Mouse (Mus musculus) c-Kit-positive CD71-positive TER-119-positive erythroid progenitor cells, embryonic 14.5 days (primary cell): ENCODE results near the gene Rasl10b.

Experiments used
- DNase-seq: peaks from one replicate; pipeline ENCODE4 v3.0.0-alpha.2; 2013; ENCODE audit warnings: low spot score

Gene Rasl10b

GRCm38 (mm10) chr11:83432533-83432932, 23.6 kb downstream of the Rasl10b start:
- DNase-seq: no peak

- DNase-seq: no peak
Measured at GRCm38 (mm10) chr11:83437377-83437776, 28.4 kb downstream of the Rasl10b start, which contains the start of gene 1700020L24Rik. Gene 1700020L24Rik, plus strand, starts transcription at chr11:83437677.

- no peak for DNase-seq
Measured at GRCm38 (mm10) chr11:83439426-83440060, 30.6 kb downstream of the Rasl10b start.

GRCm38 (mm10) chr11:83440081-83441064, 31.4 kb downstream of the Rasl10b start:
- DNase-seq: peak; percentile 89

- no peak for DNase-seq
Measured at GRCm38 (mm10) chr11:83441235-83441634, 32.3 kb downstream of the Rasl10b start.

- peak; percentile 57 for DNase-seq
Measured at GRCm38 (mm10) chr11:83442596-83443267, 33.8 kb downstream of the Rasl10b start.

- DNase-seq: no peak
Measured at GRCm38 (mm10) chr11:83443824-83444223, 34.9 kb downstream of the Rasl10b start.

DNA sequence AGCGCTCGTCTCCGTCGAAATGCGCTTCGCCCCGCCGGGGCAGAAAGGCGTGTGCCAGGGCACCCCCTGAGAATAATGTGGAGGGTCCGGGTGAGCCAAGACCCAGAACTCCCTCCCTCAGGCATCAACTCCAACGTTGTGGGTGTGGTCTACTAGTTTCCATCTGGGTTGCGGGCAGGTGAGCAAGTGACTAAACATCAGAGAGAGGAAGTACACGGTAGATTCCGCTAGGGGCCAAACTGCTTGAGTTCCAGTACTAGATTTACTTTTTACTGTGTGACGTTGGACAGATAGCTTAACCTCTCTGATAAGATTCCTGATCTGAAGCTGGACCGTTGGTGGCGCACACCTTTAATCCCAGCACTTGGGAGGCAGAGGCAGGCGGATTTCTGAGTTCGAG, 36.1 kb downstream of the Rasl10b start:
- no peak for DNase-seq

- no peak for DNase-seq
Measured at GRCm38 (mm10) chr11:83447612-83448011, 38.7 kb downstream of the Rasl10b start.

DNA sequence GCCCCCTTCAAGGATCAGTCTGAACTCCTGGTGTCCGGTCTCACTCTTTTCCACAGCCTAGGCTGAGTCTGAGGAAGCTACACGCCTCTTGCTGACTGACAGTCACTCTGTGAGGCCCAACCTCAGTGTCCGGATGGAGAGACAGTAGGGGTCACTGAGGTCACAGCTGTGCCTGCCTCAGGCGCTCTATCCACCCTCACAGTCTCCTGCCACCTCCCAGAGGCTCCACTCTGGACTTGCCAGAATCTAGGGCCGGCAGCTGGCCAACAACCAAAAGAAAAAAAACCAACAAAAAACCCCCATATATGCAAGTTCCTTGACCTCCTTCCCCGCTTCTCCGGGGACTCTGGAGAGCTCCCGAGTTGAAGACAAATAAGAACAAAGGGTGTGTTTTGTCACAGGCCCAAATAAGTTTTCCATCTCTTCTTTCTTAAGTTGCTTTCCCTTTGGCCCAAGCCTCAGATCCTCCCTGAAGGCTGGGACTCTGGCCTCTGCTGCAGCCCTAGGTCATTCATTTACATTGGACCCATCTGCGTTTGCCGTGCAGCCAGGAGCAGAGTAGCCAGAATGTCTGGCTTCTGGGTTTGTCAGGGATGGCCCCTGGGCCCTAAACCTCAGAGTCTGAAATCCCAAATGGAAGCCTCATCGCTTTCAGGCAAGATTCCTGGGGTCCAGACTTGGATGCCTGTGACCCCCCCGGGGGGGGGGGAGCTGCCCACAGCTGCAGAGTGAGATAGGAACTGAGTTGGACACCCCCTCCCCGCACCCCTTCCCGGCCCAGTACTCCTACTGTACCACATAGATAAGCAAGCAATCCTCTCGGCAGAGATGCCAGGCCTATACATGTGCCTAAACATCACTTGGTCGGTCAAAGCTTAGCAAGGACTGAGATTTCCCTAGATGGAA, 39.3 kb downstream of the Rasl10b start:
- DNase-seq: no peak

DNA sequence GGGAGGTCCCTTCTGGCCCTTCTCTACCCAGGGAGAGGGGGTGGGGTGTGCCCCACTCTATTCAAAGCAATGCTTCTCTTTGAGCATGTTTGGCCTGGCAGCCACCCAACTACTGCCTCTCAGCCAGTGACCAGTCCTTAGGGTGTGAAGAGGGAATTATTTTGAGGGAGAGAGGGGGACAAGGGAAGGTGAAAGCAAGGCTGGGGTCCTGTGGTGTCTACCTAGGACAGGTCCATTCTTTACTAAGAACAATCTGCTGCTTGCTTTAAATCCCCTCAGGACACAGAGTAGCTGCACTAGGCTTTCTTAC, 39.9 kb downstream of the Rasl10b start:
- DNase-seq: no peak

GRCm38 (mm10) chr11:83449298-83449697, 40.4 kb downstream of the Rasl10b start:
- DNase-seq: no peak

GRCm38 (mm10) chr11:83450550-83450949, 41.6 kb downstream of the Rasl10b start:
- DNase-seq: no peak

DNA sequence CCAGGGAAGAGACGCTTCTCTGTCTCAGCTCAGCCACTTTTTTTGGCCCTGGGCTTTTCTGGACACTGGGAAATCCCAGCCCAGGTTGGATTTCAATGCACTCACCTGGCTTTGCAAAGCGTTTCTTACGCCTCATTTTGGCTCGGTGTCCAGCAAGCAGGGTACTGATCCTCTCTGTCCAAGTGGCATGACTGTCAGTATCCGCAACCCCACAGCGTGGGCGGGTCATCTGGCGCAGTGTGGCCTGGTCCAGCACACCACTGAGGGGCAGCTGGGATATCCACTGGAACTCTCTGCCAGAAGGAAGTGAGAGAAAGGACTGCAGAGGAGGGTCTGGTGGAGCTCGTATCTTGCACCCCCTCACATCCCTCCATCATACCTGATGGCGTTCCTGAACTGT, 42.3 kb downstream of the Rasl10b start:
- no peak for DNase-seq

DNA sequence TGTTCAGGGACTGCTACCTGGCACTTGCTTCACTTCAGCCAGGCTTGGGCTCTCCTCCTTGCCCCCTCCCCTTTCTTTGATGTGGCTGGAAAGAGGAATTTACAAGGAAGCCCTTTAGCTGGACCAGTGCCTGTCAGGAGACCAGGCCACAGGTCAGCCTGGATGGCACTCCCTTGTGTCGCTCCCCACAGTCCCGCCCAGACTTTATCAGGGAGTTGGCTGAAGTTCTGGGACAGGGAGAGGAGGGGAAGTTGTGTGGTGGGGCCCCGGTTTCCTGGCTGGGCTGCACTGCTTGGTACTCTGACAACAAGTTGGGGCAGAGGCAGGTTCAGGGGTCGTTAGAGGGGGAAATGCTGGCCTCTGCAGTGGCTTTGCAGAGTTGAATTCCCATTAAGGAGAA, 45.6 kb downstream of the Rasl10b start:
- DNase-seq: no peak

GRCm38 (mm10) chr11:83455608-83456007, 46.7 kb downstream of the Rasl10b start:
- DNase-seq: no peak

DNA sequence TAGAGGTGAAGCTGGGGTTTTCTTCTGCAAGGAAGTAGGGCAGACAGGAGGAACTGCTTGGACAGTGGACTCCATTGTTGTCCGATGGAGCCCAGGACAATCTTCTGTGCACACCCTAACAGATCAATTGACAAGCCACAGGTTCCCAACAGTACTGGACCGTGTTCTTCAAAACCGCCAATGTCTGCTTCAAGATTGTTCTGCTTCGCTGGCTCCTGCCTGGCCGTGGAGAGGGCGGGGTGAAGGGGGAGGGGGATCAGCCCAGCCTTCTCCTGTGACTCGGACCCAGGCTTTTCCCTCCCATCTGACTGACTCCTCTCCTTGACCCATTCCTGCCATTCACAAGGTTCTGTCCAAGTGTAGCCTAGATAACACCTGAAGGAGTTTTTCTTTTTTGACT, 48.3 kb downstream of the Rasl10b start:
- no peak for DNase-seq

DNA sequence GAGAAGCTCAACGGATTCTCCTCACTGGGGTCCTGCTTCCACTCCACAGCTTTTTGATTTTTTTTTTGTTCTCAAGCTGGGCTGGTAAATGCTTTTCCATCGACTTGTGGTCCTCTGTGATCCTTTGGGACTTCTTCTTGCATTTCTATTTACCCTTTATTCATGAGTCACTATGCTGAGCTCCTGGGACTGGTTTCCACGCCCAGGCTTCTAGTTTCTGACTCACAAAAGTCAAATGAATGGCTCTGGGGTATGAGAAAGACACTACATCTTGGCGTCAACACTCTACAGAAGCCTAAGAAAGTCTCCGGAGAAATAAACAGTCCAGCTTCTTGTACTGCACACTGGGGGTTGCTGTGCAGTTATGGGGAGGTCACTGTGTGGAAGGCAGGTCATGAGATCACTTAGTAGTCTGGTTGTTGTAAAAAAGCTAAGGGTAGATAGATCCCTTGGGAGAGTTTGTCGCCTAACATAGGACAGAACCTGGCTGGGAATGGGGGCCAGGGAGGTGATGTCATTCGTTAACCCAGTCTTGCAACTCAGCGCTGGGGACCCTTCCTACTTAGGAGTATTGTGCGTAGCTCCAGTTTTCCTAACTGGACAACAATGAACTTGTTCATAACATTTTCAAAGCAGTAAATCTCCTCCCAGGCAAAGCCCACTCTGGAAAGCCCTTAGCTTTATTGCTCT, 49.1 kb downstream of the Rasl10b start:
- DNase-seq: no peak

DNA sequence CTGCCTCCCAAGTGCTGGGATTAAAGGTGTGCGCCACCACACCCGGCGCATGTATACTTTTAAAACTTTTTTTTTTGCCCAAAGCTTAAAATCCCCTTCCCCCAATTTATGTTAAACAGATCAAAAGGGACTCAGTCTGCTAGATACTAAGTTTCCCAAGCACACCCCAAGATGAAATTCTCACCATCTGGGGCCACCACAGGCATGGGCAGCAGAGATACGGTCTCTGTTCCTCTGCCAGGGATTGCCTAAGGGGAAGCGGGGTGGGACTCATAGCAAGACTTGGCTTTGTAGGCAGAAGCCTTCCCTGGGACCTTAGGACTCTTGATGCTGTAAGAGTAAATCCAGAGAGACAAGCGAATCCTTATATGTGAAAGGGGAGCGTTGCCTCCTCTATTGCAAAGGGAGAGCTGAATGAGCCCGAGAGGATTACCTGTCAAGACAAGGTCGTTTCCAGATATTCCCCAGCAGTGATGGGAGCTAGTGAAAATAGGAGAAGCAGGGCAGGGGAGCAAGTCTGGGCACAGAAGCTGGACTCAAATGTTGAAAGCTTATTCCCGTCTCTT, 52.6 kb downstream of the Rasl10b start:
- DNase-seq: no peak

DNA sequence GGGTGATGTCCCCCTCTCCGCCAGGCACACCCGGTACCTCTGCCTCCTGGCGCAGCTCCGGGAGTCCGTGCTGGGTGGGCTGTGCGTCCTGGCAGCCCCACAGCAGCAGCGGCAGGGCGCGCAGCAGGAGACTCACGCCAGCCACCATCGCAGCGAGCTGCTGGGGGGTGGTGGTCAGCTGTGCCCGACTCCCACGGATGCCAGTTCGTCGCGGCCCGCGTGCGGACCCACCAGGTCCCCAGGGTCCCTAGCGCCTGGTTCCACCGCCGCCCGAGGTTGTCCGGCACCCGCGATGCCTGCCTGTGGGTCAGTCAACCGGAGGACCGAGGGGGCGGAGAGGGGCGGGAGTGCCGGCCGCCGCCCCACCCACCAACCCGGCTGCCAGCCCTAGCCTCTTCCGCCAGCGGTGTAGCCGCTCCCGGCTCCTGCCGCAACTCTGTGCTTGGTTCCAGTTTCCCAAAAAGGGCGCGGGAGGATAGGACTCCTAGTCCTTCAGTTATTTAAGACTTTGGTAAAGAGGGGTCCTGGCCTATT, 53.8 kb downstream of the Rasl10b start, which contains the start of gene Mmp28:
Gene Mmp28 (minus strand): TSS at position 361 of the 534 bp plus-strand sequence.
- no peak for DNase-seq
